Mouse (Mus musculus): Measurements from ENCODE around the gene Slc25a29. TPM values are rescaled to one million over a fixed set of nuclear protein-coding genes. Genes with fewer than 3 reads are reported as not detected.

Slc25a29 gene
- 1.1 TPM in 2 replicates for polyA plus RNA-seq (2012; ENCODE audit: low replicate concordance)

DNA sequence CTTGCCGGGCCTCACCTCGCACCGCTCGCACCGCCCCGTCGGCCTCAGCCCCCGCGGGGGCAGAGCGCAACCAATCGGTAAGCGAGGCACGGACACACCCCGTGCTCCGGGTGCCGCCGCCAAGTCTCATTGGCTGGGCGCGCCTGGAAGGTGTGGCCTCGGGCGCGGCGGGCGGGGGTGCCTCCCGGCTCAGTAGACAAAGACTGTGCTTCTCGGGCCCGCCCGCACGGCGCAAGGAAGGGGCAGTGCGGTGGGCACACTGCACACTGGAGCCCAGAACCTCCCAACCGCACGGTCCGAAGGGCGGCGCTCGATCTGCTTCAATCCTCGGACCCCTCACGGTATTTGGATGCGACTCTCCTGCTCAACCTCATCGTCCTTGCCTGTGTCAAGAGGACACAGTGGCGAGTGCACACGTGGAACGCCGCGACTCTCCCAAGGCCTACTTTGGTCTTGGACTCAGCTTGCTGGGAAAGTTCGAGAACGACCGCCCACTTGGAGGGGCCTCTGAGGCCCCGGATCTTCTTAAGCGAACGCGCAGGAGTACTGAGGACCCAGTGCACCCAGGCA, at the start of gene Slc25a29, which contains the start of gene Slc25a47:
Gene Slc25a29 (minus strand): TSS at position 44 of the 570 bp plus-strand sequence.
Gene Slc25a47 (plus strand): TSS at position 207 of the 570 bp plus-strand sequence.

DNA sequence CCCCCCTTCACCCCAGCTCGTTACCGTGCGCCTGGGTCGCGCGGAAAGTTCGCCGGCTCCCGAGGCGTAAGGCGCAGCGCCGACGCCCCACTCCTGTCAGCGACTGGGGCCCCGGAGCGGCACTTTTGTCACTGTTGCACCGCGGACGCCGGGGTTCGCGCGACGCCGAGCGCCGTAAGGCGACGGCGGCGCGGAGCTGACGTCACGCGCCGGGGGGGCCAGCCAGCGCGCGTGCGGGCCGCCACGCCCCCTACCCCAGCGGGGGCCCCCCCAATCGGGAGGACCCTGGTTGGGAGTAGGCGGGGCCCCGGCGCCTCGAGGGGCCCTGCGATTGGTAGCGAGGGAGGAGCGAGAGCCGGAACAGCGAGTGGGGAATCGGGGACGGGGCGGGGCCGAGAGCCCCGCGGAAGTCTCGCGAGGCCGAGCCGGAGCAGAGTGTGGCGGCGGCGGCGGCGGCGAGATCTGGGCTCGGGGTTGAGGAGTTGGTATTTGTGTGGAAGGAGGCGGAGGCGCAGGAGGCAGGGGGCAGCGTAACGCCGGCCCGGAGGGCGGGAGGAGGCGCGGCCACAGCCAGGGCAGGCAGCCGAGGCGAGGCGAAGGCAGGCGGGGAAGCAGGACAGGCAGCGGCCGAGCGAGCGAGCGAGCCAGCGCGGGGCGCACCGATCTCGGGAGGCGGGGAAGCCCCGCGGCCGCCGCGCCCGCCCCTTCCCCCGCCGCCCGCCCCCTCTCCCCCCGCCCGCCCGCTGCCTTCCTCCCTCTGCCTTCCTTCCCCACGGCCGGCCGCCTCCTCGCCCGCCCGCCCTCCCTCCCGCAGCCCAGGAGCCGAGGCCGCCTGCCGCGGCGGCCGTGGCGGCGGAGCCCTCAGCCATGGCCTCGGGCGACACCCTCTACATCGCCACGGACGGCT, 42.9 kb downstream of the Slc25a29 start, which contains the start of gene Yy1:
Gene Yy1 (plus strand): TSS at position 428 of the 907 bp plus-strand sequence.

Other genes with a start within 250 kb of the Slc25a29 start
- 0.14 TPM in 1 of 2 replicates, not detected in the other for gene Degs2, start 133.6 kb downstream of the Slc25a29 start, polyA plus RNA-seq (2012; ENCODE audit: low replicate concordance)
- 32.4 and 46.5 TPM in 2 replicates for gene Yy1, start 42.9 kb downstream of the Slc25a29 start, polyA plus RNA-seq (2012; ENCODE audit: low replicate concordance)
- 3.8 and 3.9 TPM in 2 replicates for gene Slc25a47, start 163 bp upstream of the Slc25a29 start, polyA plus RNA-seq (2012; ENCODE audit: low replicate concordance)
- gene Wdr25, start 57.7 kb upstream of the Slc25a29 start, polyA plus RNA-seq (2012; ENCODE audit: low replicate concordance) = 4.0 and 13.0 TPM in 2 replicates
- gene Wars, start 58.3 kb upstream of the Slc25a29 start, polyA plus RNA-seq (2012; ENCODE audit: low replicate concordance) = 9.4 and 78.8 TPM in 2 replicates
- 1.5 and 3.7 TPM in 2 replicates for gene Begain, start 232.3 kb upstream of the Slc25a29 start, polyA plus RNA-seq (2012; ENCODE audit: low replicate concordance)